Mouse (Mus musculus) monocyte, adult 2 months (primary cell): ENCODE data around the gene Selenow.
"Not testable (repeated sequence)": the region's sequence is repeated elsewhere in the genome, so short reads cannot be mapped to it uniquely, and the experiment has no call there.

Experiments used
- DNase-seq, 2 experiments: peaks; one replicate each; pipeline ENCODE4 v3.0.0; 2022; ENCODE audit warnings: low spot score in 2 of 2, low read depth in 1 of 2

The Selenow gene

GRCm38 (mm10) chr7:15947653-15948260 is 25.6 kb upstream of the Selenow start:
- no peak for DNase-seq

GRCm38 (mm10) chr7:15945721-15946536 is 23.7 kb upstream of the Selenow start, which contains the start of gene Nop53:
Gene Nop53, minus strand, starts transcription at chr7:15946074.
- DNase-seq, result peak; percentile 77 to 89

- no peak for DNase-seq
These were observed 23.0 kb upstream of the Selenow start for GRCm38 (mm10) chr7:15945211-15945610.

- no peak for DNase-seq
These were observed 22.1 kb upstream of the Selenow start for GRCm38 (mm10) chr7:15944311-15944710.

- DNase-seq, result no peak
These were observed 16.4 kb upstream of the Selenow start for GRCm38 (mm10) chr7:15938621-15939020.

- no peak for DNase-seq
These were observed 15.3 kb upstream of the Selenow start for GRCm38 (mm10) chr7:15937491-15937890.

- no peak for DNase-seq
These were observed 11.5 kb upstream of the Selenow start for GRCm38 (mm10) chr7:15933437-15934359.

- DNase-seq, result no peak
These were observed 9.4 kb upstream of the Selenow start for GRCm38 (mm10) chr7:15931635-15932034.

GRCm38 (mm10) chr7:15930543-15930942 is 8.3 kb upstream of the Selenow start:
- no peak for DNase-seq

- peak in 1 of 2 experiments; percentile 28 for DNase-seq
These were observed 7.7 kb upstream of the Selenow start for GRCm38 (mm10) chr7:15929910-15930309.

- no peak for DNase-seq
These were observed 406 bp downstream of the Selenow start for GRCm38 (mm10) chr7:15921796-15922195.

- DNase-seq, result no peak
These were observed 1.5 kb downstream of the Selenow start for GRCm38 (mm10) chr7:15920645-15921190.

GRCm38 (mm10) chr7:15919947-15920346 is 2.3 kb downstream of the Selenow start:
- no peak for DNase-seq

GRCm38 (mm10) chr7:15918371-15918770 is 3.8 kb downstream of the Selenow start:
- no peak for DNase-seq

GRCm38 (mm10) chr7:15916996-15917395 is 5.2 kb downstream of the Selenow start:
- no peak for DNase-seq

- DNase-seq, result no peak
These were observed 6.0 kb downstream of the Selenow start for GRCm38 (mm10) chr7:15916134-15916723.

- DNase-seq, result not testable (repeated sequence)
These were observed 6.5 kb downstream of the Selenow start for GRCm38 (mm10) chr7:15915695-15916094.

- DNase-seq, result no peak
These were observed 7.5 kb downstream of the Selenow start for GRCm38 (mm10) chr7:15914751-15915150.

GRCm38 (mm10) chr7:15914252-15914651 is 8.0 kb downstream of the Selenow start:
- peak in 1 of 2 experiments; percentile 15 for DNase-seq

GRCm38 (mm10) chr7:15912183-15912582 is 10.0 kb downstream of the Selenow start:
- DNase-seq, result peak in 1 of 2 experiments; percentile 37

- DNase-seq, result no peak
These were observed 11.7 kb downstream of the Selenow start for GRCm38 (mm10) chr7:15910521-15910920.
